In the genomic region with DNA sequence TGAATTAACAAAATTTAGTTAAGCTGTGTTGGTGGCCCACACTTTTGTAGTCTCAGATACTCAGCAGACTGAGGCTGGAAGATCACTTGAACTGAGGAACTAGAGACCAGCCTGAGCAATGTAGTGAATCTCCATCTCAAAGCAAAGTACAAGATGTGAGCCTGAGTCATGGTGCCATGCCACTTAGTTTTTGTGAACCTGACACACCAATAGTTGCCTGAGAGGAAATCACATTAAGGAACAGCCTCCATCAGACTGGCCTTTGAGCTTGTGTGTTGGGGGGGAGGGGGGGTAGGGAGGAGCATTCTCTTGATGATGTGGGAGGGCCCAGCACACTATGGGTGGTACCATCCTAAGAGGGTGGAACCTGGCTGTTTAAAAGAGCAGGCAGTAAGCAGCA, we compare ENCODE assay signal across 10 mouse cellular contexts.
"Had no signal": no experiment of that assay in that cellular context is flagged by ENCODE, and none has a peak within 500 bp of the region (broad histone marks: within the 10 kb centered on the region; RNA-seq: fewer than 3 reads in every experiment).

No protein-coding gene starts in this region.

- H3K27ac ChIP-seq: limb, embryonic 13.5 days; liver, embryonic 14.5 days had no signal

- H3K9me3 ChIP-seq: limb, embryonic 13.5 days; midbrain, embryonic 15.5 days had no signal

- H3K36me3 ChIP-seq: limb, embryonic 13.5 days; midbrain, embryonic 15.5 days had no signal

- H3K9ac ChIP-seq: limb, embryonic 13.5 days; liver, embryonic 14.5 days had no signal

- H3K27me3 ChIP-seq: limb, embryonic 13.5 days; midbrain, embryonic 15.5 days had no signal

- DNase-seq: kidney, adult 2 months; kidney, postnatal 36 days; left cerebral cortex, postnatal 4 days; lung, adult 18-20 months; lung, postnatal 36 days; thymus, adult 18-20 months; thymus, postnatal 25 days had no signal
